Mouse (Mus musculus) forebrain, embryonic 14.5 days (tissue): ENCODE results near the gene Cox16. TPM values are rescaled to one million over a fixed set of nuclear protein-coding genes. Genes with fewer than 3 reads are reported as not detected.
A peak's percentile ranks its signal among the peaks of the same experiment; 100 is the strongest.
"Not testable (repeated sequence)": the region's sequence is repeated elsewhere in the genome, so short reads cannot be mapped to it uniquely, and the experiment has no call there.

ENCODE experiments used
- ATAC-seq: fragments of 200-750 bp; cut with Nextera tagmentation; 2 replicates; pipeline ENCODE4 v1.8.0; 2017; ENCODE audit warnings: mild to moderate bottlenecking, moderate library complexity
- DNase-seq: peaks from one replicate; pipeline ENCODE4 v3.0.0-alpha.2; 2015; ENCODE audit warnings: low spot score
- H3K27ac ChIP-seq: fragments of 300-500 bp; sonication (generic); 2 replicates; pipeline ENCODE4 v1.5.1; 2014; ENCODE audit warnings: low read depth, mild to moderate bottlenecking, control low read depth, low read length, moderate library complexity
- H3K27me3 ChIP-seq: fragments of 300-500 bp; sonication (generic); replicated peaks from 2 replicates; pipeline ENCODE4 v1.6.1; 2014; ENCODE audit warnings: low read length, control low read depth, mixed read lengths; ENCODE audit not compliant: control insufficient read depth, insufficient read depth
- H3K36me3 ChIP-seq: fragments of 300-500 bp; sonication (generic); 2 replicates; pipeline ENCODE4 v1.6.1; 2014; ENCODE audit warnings: low read length, control low read depth; ENCODE audit not compliant: control insufficient read depth, insufficient read depth
- H3K4me1 ChIP-seq: fragments of 300-500 bp; sonication (generic); 2 replicates; pipeline ENCODE4 v1.6.1; 2014; ENCODE audit warnings: antibody characterized with exemption, low read length, control low read depth; ENCODE audit not compliant: control insufficient read depth, insufficient read depth
- H3K4me2 ChIP-seq: fragments of 300-500 bp; sonication (generic); 2 replicates; pipeline ENCODE4 v1.6.1; 2014; ENCODE audit warnings: mild to moderate bottlenecking, control low read depth, low read length
- H3K4me3 ChIP-seq: fragments of 300-500 bp; sonication (generic); 2 replicates; pipeline ENCODE4 v1.5.1; 2014; ENCODE audit warnings: low read depth, low read length, control low read depth
- H3K9ac ChIP-seq: fragments of 300-500 bp; sonication (generic); 2 replicates; pipeline ENCODE4 v1.6.1; 2014; ENCODE audit warnings: mild to moderate bottlenecking, low read length, control low read depth, moderate library complexity
- H3K9me3 ChIP-seq: fragments of 300-500 bp; sonication (generic); replicated peaks from 2 replicates; pipeline ENCODE4 v1.6.1; 2016; ENCODE audit warnings: low read length, control low read depth, mixed read lengths; ENCODE audit not compliant: control insufficient read depth
- WGBS: fragments of 180-500 bp; shearing (Covaris S2); extraction: QIAGEN DNeasy Blood & Tissue Kit; methylation state at CpG from one replicate; pipeline ENCODE4 v1.1.7; 2014; 5-methylcytosine and 5-hydroxymethylcytosine counted together
- polyA plus RNA-seq: library from polyadenylated mRNA; unstranded; fragments of >200 nt; fragmentation: Nextera tagmentation; extraction: Ambion mirVana; gene quantifications from 2 replicates; pipeline ENCODE4 v1.2.1, GENCODE M21; 2014

Gene Cox16
- polyA plus RNA-seq: 120 and 134 TPM in 2 replicates

DNA sequence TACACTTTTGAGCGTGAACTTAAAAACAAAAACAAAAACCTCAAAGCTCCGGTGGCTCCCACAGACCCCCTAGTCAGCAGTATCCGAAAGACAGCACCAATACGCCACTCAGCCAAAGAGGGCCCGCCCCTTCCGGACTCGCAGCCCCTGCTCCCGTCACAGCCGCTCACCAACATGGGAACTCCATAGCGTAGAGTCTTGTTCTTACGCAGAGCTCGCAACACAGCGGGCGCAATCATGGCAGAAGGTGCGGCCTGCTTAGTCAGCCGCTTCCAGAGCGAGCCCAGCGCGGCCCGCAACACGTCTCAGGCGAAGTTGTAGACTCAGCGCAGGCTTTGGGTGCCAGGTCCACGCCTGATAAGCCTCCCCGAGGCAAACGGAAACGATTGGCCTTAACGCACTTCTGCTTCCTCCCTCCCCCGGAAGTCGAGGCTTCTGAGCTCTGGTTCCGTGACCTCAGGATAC is at the start of gene Cox16:
Gene Cox16, minus strand, starts transcription at position 401 of the 465 bp plus-strand sequence.
- H3K9ac ChIP-seq: peak within 1 kb of the TSS; percentile 68
- H3K4me2 ChIP-seq: peak within 1 kb of the TSS; percentile 65
- WGBS: under 1% methylated on average over 31 of the region's 31 CpGs
- no peaks in the 10 kb centered on the region for H3K27me3 ChIP-seq
- H3K4me1 ChIP-seq: no peaks in the 10 kb centered on the region
- ATAC-seq (peak; percentile 99), DNase-seq (peak; percentile 91)
- no peaks in the 10 kb centered on the region for H3K9me3 ChIP-seq
- no peaks in the 10 kb centered on the region for H3K36me3 ChIP-seq
- peak within 1 kb of the TSS; percentile 89 for H3K27ac ChIP-seq
- peak within 1 kb of the TSS; percentile 65 for H3K4me3 ChIP-seq

- 27% methylated on average over 4 of the region's 4 CpGs for WGBS
- ATAC-seq (peak; percentile 54), DNase-seq (no peak)
- no peaks in the 10 kb centered on the region for H3K9me3 ChIP-seq
- H3K4me2 ChIP-seq: peak overlapping the region; percentile 62
- peaks cover 8% of the 10 kb centered on the region for H3K4me1 ChIP-seq
- H3K9ac ChIP-seq: peak overlapping the region; percentile 84
- H3K4me3 ChIP-seq: peak overlapping the region; percentile 77
- H3K27ac ChIP-seq: no peak overlapping the region; the same call in 1 of the 2 replicates
- no peaks in the 10 kb centered on the region for H3K36me3 ChIP-seq
- no peaks in the 10 kb centered on the region for H3K27me3 ChIP-seq
Observed at GRCm38 (mm10) chr12:81533029-81533419, 48.1 kb upstream of the Cox16 start.

GRCm38 (mm10) chr12:81532316-81533028 is 47.5 kb upstream of the Cox16 start, which contains the start of the genes Gm20498 and Synj2bp:
Gene Gm20498 (minus strand): TSS chr12:81532905.
Gene Synj2bp (minus strand): TSS chr12:81532911.
- WGBS: under 1% methylated on average over 46 of the region's 46 CpGs
- Histone ChIP-seq H3K27me3 (no peaks in the 10 kb centered on the region), H3K9ac (peak within 1 kb of the TSS; percentile 84), H3K4me3 (peak within 1 kb of the TSS; percentile 77), H3K36me3 (no peaks in the 10 kb centered on the region), H3K9me3 (no peaks in the 10 kb centered on the region), H3K27ac (peak within 1 kb of the TSS; percentile 35; the same call in 1 of the 2 replicates), H3K4me2 (peak within 1 kb of the TSS; percentile 62), H3K4me1 (peaks cover 8% of the 10 kb centered on the region)
- peak; percentile 92 for DNase-seq
- ATAC-seq: peak; percentile 97

- H3K4me3 ChIP-seq, DNase-seq, H3K36me3 ChIP-seq, H3K4me1 ChIP-seq, H3K9me3 ChIP-seq, H3K9ac ChIP-seq, H3K27me3 ChIP-seq, H3K4me2 ChIP-seq, ATAC-seq, H3K27ac ChIP-seq: not testable (repeated sequence)
- WGBS: 81% methylated on average over 5 of the region's 8 CpGs
Observed at GRCm38 (mm10) chr12:81530587-81530986, 45.7 kb upstream of the Cox16 start.

GRCm38 (mm10) chr12:81496906-81497305 is 12.0 kb upstream of the Cox16 start:
- H3K27ac ChIP-seq, H3K4me1 ChIP-seq, H3K4me2 ChIP-seq, H3K9me3 ChIP-seq, H3K4me3 ChIP-seq, H3K36me3 ChIP-seq, DNase-seq, ATAC-seq, H3K27me3 ChIP-seq, H3K9ac ChIP-seq: not testable (repeated sequence)
- 97% methylated on average over 9 of the region's 9 CpGs for WGBS

- Histone ChIP-seq H3K27me3 (no peaks in the 10 kb centered on the region), H3K9ac (no peak overlapping the region), H3K4me1 (no peaks in the 10 kb centered on the region), H3K9me3 (no peaks in the 10 kb centered on the region), H3K4me3 (no peak overlapping the region), H3K36me3 (no peaks in the 10 kb centered on the region), H3K27ac (no peak overlapping the region), H3K4me2 (no peak overlapping the region)
- WGBS: 97% methylated on average over 5 of the region's 5 CpGs
- ATAC-seq: no peak
- no peak for DNase-seq
Observed at GRCm38 (mm10) chr12:81490491-81490890, 5.6 kb upstream of the Cox16 start.

DNA sequence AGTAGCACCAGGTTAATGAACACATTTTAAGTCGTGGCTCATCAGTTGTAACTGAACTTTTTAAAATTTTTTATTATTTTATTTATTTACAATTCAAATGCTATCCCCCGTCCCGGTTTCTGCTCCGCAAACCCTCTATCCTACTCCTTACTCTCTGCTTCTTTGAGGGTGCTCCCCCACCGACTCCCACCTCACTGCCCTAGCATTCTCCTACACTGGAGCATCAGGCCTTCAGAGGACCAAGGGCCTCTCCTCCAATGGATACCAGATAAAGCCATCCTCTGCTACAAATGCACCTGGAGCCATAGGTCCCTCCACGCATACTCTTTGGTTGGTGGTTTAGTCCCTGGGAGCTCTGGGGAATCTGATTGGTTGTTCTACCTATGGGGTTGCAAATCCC is 384 bp upstream of the Cox16 start:
- WGBS: 49% methylated on average over 6 of the region's 6 CpGs

DNA sequence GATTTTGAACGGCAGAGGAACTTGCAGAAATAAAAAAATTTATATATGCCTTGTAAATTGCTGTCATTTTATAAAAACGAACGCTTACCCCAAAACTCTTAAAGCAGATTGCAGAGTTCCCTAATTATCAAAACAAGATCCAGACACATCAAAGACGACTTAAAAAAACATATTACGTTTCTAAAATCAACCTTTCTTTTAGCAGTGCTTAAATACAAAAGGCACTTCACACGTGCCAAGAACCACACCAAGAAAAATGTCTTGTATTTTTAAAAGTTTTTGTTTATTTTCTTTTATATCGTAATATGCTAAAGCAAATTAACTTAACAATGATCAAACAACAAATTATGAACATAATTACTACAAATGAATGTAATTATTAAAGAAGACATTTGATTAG is 715 bp downstream of the Cox16 start:
- Histone ChIP-seq H3K27ac (no peak overlapping the region), H3K4me1 (no peaks in the 10 kb centered on the region), H3K27me3 (no peaks in the 10 kb centered on the region), H3K4me2 (peak overlapping the region; percentile 65), H3K4me3 (peak overlapping the region; percentile 65), H3K9ac (peak overlapping the region; percentile 68), H3K9me3 (no peaks in the 10 kb centered on the region), H3K36me3 (0 out of 2 replicates have a peak, but pooled peaks cover 2% of the 10 kb centered on the region)
- 3% methylated on average over 7 of the region's 7 CpGs for WGBS
- DNase-seq (peak; percentile 18), ATAC-seq (no peak)

More for the DNA sequence above, 384 bp upstream of the Cox16 start:
- no peaks in the 10 kb centered on the region for H3K9me3 ChIP-seq
- no peaks in the 10 kb centered on the region for H3K27me3 ChIP-seq
- H3K4me3 ChIP-seq: peak overlapping the region; percentile 65
- DNase-seq: no peak
- no peak overlapping the region for H3K27ac ChIP-seq
- no peak overlapping the region for H3K9ac ChIP-seq
- H3K4me1 ChIP-seq: no peaks in the 10 kb centered on the region
- H3K36me3 ChIP-seq: no peaks in the 10 kb centered on the region
- peak overlapping the region; percentile 65 for H3K4me2 ChIP-seq
- peak; percentile 24; the same call in 1 of the 2 replicates for ATAC-seq

DNA sequence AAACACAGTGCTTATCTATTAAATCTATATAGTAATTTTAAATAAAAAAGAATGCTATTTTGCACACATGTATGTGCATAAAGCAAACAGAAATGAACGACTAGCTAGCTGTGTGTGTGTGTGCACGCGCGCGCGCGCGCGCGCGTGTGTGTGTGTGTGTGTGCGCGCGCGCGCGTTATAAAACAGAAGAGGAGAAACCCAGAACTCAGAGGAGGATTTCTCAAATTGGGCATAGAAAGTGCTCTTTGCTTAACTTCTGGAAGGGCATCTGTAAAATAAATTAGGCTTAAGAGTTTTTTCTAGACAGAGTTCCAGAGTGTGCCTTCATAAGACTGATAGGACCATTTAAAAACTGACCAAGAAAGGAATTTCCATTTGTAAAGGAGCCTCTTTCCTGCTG is 1.3 kb downstream of the Cox16 start:
- Histone ChIP-seq H3K9ac (peak overlapping the region; percentile 49), H3K9me3 (no peaks in the 10 kb centered on the region), H3K27me3 (no peaks in the 10 kb centered on the region), H3K4me2 (peak overlapping the region; percentile 65), H3K4me3 (peak overlapping the region; percentile 65), H3K4me1 (no peaks in the 10 kb centered on the region), H3K27ac (no peak overlapping the region), H3K36me3 (0 out of 2 replicates have a peak, but pooled peaks cover 3% of the 10 kb centered on the region)
- DNase-seq (peak; percentile 84), ATAC-seq (no peak)
- 35% methylated on average over 17 of the region's 17 CpGs for WGBS
